Mouse (Mus musculus) spleen, postnatal 10 days (tissue): ENCODE measurements around the gene Zfp987.

Experiments used
- DNase-seq, 2 experiments: peaks; one replicate each; pipeline ENCODE4 v3.0.0; 2021 to 2022; ENCODE audit warnings: low spot score in 2 of 2

Zfp987 gene

GRCm38 (mm10) chr4:146173378-146174226 is 76.5 kb downstream of the Zfp987 start:
- DNase-seq = peak in 1 of 2 experiments; percentile 27
